Mouse (Mus musculus) CD4-positive, CD25-positive, alpha-beta regulatory T cell, adult 4 months (primary cell): Measurements from ENCODE around the gene Slc43a1. TPM values are rescaled to one million over a fixed set of nuclear protein-coding genes. Genes with fewer than 3 reads are reported as not detected.
A peak's percentile ranks its signal among the peaks of the same experiment; 100 is the strongest.
"Not testable (repeated sequence)": the region's sequence is repeated elsewhere in the genome, so short reads cannot be mapped to it uniquely, and the experiment has no call there.

Experiments
- ATAC-seq: one replicate; pipeline ENCODE4 v1.8.0; 2017
- polyA plus RNA-seq, 2 experiments: library from polyadenylated mRNA; unstranded; fragments of 100-300 nt; shearing (Covaris generic); gene quantifications; one replicate each; pipeline ENCODE4 v1.2.1; 2017

Slc43a1 gene
- 1 to 10 TPM; 3.8 to 4.7 TPM for polyA plus RNA-seq

DNA sequence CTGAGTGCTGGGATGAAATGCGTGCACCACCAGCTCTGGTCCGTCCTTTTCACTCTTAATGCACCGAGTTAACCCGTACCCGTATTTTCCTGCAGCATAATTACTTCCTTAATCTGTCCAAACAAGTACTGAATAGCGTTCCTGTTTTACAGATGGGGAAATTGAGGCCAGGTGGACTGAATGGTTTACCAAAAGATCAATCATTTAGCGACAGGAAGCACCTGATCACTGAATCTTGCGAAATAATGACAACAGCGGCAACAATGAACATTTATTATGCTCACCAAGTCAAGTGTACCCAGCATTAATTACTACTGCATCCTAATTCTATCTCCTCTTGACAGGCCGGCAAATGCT lies at the start of gene Slc43a1:
Gene Slc43a1, plus strand, starts transcription at position 258 of the 357 bp plus-strand sequence.
- no peak for ATAC-seq

DNA sequence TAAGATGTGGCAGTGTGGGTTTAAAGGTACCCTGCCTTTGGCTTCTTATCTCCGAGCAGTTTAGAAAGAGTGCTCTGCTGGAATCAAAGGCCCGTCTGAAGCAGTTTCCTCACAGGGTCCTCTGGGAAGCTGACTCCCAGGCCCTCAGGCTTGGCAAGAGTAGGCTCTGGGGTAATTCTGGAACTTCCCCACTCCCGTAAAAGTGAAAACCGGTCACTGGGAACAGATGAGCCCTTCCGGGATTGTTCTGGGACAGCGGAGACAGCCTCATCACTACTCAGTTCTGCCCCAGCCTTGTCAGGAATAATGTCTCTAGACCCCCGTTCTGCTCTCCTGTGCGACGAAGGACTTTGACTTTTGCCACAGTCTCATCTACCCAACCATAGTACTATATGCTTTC lies 48.2 kb upstream of the Slc43a1 start:
- no peak for ATAC-seq

DNA sequence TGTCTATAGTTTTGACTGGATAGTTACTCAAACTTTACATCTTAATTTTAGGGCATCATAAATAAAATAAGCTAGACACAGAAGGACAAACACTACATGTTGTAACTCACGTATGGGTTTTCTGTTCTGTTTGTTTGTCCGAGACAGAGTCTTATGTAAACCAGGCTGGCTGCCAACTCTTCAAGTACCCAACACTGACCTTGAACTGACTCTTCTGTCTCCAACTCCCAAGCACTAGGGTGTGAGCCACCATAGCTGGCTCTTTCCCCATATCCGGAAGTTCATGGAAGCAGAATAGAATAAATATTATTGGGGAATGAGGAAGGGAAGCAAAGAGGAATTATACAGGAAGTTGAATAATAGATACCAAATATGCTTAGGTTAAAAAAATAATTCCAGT lies 46.1 kb upstream of the Slc43a1 start:
- no peak for ATAC-seq

DNA sequence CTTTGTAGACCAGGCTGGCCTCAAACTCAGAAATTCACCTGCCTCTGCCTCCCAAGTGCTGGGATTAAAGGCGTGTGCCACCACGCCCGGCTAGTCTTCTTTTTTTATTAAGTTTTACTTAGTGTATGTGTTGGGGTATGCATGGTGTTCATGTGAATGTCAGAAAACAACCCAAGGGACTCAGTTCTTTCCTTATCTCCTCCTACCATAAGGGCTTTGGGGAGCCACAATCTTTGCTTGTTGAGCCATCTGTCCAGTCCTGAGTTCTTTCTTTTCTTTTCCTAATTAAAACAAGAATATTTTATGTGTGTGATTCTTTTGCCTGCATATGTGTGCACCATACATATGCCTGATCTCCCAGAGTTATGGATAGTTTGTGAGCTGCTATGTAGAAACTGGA lies 45.5 kb upstream of the Slc43a1 start:
- no peak for ATAC-seq

DNA sequence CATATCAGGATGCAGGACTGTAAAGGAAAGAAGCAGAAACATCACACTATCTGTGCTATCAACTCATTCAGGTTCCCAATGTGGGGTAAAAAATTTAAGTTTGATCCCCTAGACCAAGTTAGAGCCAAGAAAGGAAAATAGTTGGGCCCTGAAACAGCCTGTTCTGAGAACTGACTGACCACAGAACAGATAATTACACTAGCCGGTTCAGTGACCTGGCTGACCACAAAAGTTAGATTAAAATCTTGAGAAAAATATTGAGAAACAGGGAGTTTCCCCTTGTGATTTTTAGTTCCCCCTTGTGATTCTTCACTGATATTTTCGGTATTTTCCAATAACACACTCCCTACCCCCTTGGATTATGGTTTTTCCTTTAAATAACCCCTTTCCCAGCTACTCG lies 44.8 kb upstream of the Slc43a1 start:
- no peak for ATAC-seq

DNA sequence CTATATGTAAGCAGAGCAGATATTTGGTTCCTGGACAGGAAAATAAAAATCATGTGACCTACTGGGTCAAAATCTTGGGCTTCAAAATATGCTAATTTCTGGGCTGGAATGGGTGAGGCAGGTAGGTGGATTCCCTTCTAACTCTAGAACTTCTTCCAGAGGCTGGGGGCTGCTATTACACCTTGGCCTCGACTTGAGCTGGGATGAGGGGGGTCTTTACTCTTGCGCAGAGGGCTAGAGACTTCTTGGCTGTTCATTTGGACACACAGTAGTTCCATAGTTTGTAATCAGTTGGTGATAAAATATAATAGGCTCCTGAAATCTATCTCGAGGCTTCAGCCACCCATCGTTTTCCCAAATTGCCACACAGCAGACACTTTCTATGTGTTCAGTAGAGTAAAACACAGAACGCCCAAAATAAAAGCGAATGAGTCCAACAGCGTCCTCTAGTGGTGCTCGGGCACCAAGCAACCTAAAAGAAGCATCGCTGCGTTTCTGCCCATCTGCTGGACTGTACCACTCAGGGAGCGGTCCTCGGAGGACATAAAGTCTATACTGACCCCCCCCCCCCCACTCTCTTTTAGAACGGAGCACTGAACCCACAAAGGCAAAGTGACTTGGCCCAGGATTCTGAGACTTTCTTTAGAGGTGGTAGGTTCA lies 40.7 kb upstream of the Slc43a1 start:
- peak; percentile 58 for ATAC-seq

DNA sequence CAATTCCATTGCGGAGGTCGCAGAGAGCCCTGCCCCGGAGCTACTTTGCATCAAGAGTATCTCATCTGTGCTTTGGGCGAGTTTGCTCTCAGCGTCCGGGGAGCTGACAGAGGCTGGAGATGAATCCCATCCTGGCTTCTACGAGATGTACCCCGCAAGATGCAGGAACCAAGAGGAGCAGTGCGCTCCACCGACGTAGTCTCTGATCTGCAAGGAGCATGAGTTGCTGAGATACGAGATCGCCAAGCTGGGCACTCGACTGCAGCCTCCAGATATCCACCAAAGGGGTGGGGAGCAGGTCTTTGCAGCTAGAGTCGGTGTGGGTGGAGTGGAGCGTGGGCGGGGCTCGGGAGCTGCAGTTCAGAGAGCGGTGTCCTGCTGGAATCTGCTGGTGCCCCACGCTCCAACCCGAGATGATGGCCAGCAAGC lies 40.1 kb upstream of the Slc43a1 start, which contains the start of gene Ube2l6:
Gene Ube2l6, plus strand, starts transcription at position 336 of the 429 bp plus-strand sequence.
- ATAC-seq = peak; percentile 34

DNA sequence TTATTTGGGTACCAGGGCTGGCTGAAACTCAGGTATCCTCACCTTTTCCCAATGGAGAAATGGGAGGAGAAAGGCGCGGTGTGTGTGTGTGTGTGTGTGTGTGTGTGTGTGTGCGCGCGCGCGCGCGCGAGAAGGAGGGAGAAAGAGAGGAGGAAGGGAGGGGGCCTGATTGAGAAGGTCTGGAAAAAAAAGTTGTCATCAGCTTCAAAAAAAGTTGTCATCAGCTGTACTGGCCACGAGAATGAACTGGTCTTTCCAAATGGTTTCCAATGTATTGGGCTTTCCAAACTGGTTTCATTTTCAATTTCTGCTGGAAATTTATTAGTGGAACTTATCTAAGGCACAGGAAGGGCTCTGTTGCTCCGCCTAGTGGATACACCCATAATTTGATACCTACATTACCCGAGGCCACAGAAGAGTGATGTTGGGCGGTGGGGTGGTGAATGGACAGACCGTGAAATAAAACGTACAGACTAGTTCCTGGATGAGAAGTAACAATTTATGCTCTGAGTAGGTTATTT lies 39.5 kb upstream of the Slc43a1 start:
- peak; percentile 86 for ATAC-seq

DNA sequence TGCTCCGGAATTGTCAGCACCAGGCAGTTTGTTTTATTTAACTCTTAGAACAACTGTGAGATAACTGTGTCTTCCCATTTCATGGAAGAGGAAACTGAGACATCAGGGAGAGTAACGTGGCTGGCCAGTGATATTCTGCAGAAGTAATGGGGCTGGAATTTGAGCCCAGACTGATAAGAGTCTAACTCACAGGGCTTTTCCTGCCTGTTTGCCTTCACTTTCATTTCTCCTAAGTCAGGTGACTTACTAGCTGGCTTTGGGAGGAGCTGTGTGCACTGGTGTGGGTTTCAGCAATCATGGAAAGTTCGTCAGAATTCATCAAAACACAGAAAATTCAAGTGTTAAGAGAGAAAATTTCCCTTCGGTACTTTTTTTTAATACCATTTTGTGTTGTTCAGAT lies 38.3 kb upstream of the Slc43a1 start:
- ATAC-seq = no peak

DNA sequence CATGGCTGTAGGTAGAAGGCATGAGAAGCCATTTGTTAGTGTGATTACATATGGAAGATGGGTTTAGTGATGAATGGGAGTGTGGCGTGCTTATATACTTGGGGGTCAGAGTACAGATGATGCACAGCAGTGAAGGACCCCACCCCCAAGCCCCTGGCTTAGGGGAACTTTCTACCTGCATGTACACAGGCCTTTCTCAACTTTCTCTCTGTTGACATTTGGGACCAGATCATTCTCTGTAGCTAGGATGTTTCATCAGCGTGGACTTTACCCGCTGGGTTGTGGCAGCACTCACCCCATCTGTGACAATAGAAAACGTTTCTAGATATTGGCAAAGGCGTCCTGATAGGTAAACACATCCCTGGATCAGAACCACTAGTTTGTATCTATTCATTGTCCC lies 37.4 kb upstream of the Slc43a1 start:
- not testable (repeated sequence) for ATAC-seq

DNA sequence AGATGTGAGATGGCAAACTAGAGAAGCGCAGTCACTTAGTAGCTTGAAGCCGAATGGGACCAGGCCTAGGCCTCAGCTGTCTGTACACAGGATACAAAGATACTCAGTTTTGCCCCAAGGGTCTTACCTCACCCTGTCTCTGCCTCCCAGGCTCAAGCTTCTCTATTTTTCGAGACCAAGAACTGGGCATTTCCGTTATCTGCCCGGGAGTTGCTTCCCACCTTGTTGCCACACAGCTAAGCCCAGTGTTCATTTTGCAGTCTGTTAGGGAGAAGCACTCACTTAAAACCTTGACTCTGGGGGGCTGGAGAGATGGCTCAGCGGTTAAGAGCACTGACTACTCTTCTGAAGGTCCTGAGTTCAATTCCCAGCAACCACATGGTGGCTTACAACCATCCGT lies 34.7 kb upstream of the Slc43a1 start:
- ATAC-seq = no peak

DNA sequence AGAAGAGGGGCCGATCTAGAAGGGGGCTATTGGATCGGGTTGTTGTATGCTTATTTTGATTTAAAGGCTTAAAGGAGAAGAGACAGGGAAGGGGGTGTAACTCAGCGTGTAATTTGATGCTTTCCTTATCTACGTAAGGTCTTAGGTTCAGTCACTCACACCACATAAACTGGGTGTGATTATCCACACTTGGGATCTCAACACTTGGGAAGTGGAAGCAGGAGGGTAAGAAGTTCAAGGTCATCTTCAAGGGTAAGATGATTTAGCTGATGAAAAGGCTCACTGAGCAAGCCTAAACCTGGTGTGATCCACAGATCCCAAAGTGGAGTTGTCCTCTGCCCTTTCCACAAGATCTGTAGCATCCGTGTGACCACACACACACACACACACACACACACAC lies 32.1 kb upstream of the Slc43a1 start:
- no peak for ATAC-seq

DNA sequence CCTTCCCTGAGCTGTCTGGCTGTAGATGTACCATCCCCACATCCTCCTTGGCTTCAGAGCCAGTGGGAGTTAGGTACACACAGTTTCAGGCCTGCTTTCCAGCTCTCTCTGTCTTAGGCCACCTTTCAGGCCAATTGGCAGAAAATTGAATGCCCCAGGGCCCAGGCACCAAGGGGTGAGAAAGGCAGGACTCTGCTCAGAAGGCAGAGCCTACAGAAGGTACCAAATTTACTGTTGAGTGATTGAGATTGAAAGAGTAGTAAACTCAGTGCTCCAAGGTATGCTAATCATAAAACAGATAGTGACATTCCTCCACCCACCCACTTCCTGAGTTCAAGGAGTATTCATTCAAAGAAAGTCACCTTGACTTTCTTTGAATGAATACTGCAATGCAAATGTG lies 29.3 kb upstream of the Slc43a1 start:
- ATAC-seq = no peak

DNA sequence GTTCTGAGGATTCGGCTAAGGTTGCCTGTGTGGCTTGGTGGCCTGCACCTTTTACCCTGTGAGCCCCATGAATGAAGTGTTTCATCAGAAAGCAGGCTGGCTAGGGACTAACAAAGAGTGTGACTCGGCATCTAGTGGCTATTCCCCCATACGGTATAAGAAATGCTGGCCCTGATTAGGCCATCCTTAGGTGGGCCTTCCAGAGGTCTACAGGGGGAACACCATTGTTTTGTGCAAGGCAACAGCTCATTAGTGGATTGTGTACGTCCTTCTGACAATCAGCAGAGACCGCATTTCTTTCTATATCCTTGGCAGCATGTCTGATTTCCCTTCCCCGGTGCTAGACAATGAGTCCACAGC lies 28.1 kb upstream of the Slc43a1 start:
- ATAC-seq = no peak

DNA sequence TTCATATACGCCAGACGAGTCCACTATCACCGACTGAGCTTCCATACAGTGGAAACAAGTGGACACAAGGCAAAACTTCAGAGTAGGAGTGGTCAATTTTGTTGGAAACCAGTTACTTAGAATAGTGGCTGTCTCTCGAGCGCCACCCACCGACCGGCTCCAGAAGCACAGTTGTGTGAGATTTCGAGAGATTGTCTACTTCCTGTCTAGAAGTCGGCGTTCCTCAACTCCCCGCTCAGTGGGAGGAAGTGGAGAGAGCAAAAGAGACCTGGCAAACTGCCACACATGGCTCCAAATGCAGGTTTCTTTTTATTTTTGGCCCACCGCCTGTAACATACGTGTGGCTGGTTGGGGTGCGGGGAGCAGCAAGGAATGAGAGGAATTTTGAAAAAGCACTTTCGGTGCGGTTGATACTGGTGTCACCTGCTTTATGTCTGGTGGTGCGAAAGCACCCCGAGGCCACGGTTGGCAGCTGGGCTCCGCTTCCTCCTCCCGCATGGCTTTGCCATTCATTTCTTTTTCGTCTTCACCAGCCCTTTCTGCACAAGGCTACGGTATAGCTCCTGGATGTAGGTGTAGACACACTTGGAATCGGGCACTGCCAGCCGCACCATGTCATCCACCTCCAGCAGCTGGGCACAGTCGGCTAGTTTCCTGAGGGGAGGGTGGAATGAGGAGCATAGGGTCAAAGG lies 27.6 kb upstream of the Slc43a1 start:
- peak; percentile 97 for ATAC-seq

DNA sequence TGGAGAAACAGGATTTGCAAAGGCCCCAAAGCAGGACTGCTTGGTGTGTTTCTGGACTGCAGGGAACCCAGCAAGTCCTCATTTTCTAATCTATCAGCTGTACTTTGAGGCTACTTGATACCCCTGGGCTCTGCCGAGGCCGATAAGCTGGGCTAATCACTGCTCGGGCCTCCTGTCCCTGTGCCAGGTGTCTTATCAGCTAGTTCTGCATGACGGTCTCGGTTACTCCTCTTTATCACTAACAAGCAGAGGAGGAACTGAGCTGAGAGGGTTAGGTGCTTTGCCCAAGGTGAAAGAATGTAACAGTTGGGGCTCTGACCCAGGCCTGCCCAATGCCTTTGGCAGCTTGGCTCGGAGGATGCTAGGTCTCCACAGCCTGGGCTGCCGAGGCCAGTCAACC lies 26.8 kb upstream of the Slc43a1 start:
- no peak for ATAC-seq

DNA sequence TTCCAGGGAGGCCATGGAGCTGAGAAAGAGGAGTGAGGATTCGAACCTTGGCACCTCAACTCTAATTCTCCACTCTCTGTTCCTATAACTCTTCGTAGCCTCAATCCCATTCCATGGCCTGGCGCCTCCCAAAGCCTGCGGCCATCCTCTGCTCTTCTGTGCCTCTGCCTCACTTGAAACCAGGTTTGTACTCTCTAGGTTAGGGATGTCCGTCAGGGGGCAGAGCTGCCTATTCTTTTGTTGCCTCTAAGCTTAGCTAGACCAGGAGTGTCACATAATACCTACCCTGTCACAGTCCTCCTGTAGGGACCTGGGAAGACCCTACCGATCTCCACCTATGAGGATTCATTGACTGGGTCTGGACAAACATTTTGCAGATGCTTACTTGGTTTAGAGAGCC lies 26.0 kb upstream of the Slc43a1 start:
- ATAC-seq = no peak

DNA sequence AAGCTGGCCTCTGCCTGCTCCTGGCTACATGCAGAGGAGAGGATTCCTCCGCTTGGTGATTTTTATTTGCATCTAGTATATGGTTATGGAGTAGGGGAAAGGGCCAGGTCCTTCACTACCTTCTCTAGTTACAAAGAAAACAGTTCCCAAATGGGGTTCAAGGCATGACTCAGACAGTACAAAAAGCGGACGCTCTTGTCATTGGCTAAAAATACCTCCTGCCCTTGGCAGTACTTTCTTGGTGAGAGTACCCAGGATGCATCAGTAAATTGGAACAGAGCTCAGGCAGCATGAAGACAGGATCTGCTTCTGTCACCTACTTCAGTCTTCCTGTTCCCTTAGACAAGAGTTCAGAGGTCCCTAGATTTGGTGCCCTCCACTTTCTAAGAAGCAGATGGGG lies 18.8 kb upstream of the Slc43a1 start:
- ATAC-seq = no peak

DNA sequence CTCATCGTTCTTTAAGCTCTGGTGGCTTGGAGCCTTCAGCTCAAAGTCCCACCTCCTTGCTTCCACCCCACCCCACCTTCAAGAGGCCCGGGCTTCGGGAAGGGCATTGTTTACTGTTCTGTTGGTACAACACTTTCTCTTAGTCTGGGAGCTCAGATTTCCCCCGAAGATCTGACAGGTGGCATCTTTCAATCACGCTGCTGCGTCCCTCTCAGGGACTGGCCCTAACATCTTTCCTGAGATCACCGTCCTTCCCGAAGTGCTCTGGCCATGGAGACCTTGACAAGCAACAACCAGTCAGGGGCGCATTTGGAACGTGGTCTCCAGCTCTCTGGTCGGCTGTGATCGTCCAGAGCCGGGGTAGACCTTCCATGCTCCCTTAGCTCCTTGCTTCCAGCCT lies 16.1 kb upstream of the Slc43a1 start, which contains the start of gene Smtnl1:
Gene Smtnl1, minus strand, starts transcription at position 101 of the 400 bp plus-strand sequence.
- no peak for ATAC-seq

DNA sequence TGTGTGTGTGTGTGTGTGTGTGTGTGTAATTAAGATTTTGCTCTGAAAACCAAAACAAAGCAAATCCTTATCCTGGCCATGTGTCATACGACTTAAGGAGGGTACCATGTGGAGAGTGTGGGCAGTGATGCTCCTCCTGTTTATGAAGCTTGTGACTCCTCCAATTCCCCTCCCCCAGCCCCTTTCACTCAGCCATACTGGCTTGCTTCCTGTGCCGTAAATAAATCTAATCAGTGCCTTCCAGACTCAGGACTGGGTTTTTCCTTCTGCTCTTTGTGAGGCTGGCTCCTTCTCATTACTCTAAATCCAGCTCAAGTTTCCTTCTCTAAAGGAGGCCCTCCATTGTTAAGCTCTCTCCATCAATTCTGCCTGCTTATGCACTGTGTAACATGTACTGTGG lies 15.4 kb upstream of the Slc43a1 start:
- no peak for ATAC-seq

DNA sequence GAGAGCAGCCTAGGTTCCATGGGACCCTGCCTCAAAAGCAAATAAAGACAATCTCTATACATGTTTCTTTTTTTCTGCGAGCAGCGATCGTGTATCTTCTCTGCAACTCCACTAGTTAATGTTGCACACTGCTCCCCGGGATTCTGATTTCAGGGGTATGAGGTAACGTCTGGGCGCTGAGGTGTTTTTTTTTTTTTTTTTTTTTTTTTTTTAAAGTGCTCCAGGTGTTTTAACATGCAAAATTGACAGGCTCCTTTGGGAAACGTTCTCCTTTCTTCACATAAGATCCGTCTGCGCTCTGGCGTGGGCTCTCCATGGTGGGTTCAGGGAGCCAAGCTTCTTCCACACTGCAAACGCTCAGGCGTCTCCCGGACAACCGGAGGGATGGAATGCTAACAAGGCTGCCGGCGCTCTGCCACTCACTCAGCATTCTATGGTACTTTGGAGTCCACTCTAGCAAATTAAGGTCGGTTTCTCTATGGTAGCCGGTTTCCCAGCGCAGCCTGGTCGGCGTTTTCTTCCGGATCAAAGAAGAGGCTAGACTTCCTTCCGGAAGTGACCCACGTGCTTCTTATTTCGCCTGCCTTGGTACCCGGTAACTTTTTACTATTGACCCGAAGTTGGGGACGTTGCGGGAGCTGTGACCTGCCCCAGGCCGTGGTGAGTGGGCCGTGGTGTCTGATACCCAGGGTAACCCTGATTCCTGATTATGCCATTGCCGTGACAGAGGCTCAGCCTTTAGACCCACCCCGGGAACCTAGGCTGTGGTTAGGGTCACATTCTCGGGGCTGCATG lies 12.0 kb upstream of the Slc43a1 start, which contains the start of gene Timm10:
Gene Timm10, plus strand, starts transcription at position 510 of the 795 bp plus-strand sequence.
- peak; percentile 86 for ATAC-seq

DNA sequence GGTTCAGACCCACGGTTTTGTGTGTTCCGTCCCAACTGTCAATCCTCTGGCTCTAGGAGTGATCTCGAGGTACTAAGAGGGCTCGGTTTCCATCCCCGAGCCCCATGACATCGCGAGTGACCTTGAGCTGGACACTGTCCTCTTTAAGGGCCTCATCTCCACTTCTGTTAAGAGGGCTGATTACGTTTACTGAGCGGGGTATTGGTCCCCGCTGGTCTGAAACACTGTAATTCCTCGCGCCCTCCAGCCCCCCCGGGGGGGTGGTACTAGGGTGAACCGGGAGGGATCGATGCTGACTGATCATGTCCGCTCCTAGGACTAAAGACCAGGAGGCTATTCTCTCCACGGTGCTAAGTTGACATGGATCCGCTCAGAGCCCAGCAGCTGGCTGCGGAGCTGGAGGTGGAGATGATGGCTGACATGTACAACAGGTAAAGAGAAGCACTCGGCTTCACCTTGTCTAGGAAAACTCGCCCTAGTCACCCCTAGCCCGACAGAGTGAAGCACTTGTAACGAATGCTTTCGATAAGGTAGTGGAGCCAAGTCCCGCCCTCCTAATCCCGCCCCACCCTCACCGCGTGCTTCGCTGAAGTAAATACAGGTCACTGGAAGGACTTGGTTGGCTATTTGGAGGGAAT lies 11.2 kb upstream of the Slc43a1 start:
- ATAC-seq = no peak
